Mouse (Mus musculus): ENCODE results near the gene Ccdc173. TPM values are rescaled to one million over a fixed set of nuclear protein-coding genes. Genes with fewer than 3 reads are reported as not detected.

Ccdc173 gene
- total RNA-seq, 2 experiments from 2014 or later: 3.4 to 3.8 TPM

Other genes starting within 250 kb of the Ccdc173 start
- under 1 TPM; 0.74 to 0.78 TPM for gene Lrp2, start 203.5 kb downstream of the Ccdc173 start, total RNA-seq (2021)
- gene Bbs5, start 142.4 kb downstream of the Ccdc173 start, total RNA-seq (2021): 10 to 100 TPM; 26.7 to 33.2 TPM
- gene Klhl41, start 119.5 kb downstream of the Ccdc173 start, total RNA-seq (2021): under 1 TPM; 0.46 to 0.80 TPM
- 10 to 100 TPM; 22.9 to 23.1 TPM for gene Fastkd1, start 76.1 kb downstream of the Ccdc173 start, total RNA-seq (2021)
- gene Ppig, start 67.0 kb downstream of the Ccdc173 start, total RNA-seq (2021): 10 to 100 TPM; 56.8 to 65.8 TPM
- gene Phospho2, start within 50 bp of the Ccdc173 start, total RNA-seq (2021): 10 to 100 TPM; 20.2 to 20.8 TPM
- 10 to 100 TPM; 82.6 to 92.2 TPM for gene Klhl23, start 32.4 kb upstream of the Ccdc173 start, total RNA-seq (2021)
- gene Ssb, start 72.0 kb upstream of the Ccdc173 start, total RNA-seq (2021): 100 to 1,000 TPM; 135 to 170 TPM
- gene Mettl5, start 96.0 kb upstream of the Ccdc173 start, total RNA-seq (2021): 10 to 100 TPM; 12.2 to 14.0 TPM
- 100 to 1,000 TPM; 125 to 134 TPM for gene Ubr3, start 107.7 kb upstream of the Ccdc173 start, total RNA-seq (2021)
- 1 to 10 TPM; 1.5 to 1.6 TPM for gene Myo3b, start 249.6 kb upstream of the Ccdc173 start, total RNA-seq (2021)

All from layer of hippocampus, postnatal 10 days (tissue).